Mouse (Mus musculus) midbrain, postnatal 0 days (tissue): Measurements from ENCODE around the gene Macc1. TPM values are rescaled to one million over a fixed set of nuclear protein-coding genes. Genes with fewer than 3 reads are reported as not detected.

Experiments used
- ATAC-seq: fragments of 200-750 bp; cut with Nextera tagmentation; 2 replicates; pipeline ENCODE4 v1.8.0; 2017; ENCODE audit warnings: moderate number of reproducible peaks, mild to moderate bottlenecking, moderate TSS enrichment, moderate library complexity; ENCODE audit not compliant: low FRiP score
- DNase-seq: peaks from one replicate; pipeline ENCODE4 v3.0.0-alpha.2; 2015; ENCODE audit warnings: low spot score
- H3K27ac ChIP-seq: fragments of 300-500 bp; sonication (generic); 2 replicates; pipeline ENCODE4 v1.5.1; 2014; ENCODE audit warnings: low read depth, mild to moderate bottlenecking, low read length, mixed read lengths
- H3K27me3 ChIP-seq: fragments of 300-500 bp; sonication (generic); 2 replicates; pipeline ENCODE4 v1.6.1; 2014; ENCODE audit warnings: low read length, control low read depth, mixed read lengths; ENCODE audit not compliant: insufficient read depth
- H3K36me3 ChIP-seq: fragments of 300-500 bp; sonication (generic); 2 replicates; pipeline ENCODE4 v1.6.1; 2014; ENCODE audit warnings: low read length, control low read depth, mixed read lengths; ENCODE audit not compliant: insufficient read depth
- H3K4me1 ChIP-seq: fragments of 300-500 bp; sonication (generic); 2 replicates; pipeline ENCODE4 v1.6.1; 2014; ENCODE audit warnings: mild to moderate bottlenecking, control low read depth, antibody characterized with exemption, low read length, mixed read lengths; ENCODE audit not compliant: insufficient read depth
- H3K4me2 ChIP-seq: fragments of 300-500 bp; sonication (generic); 2 replicates; pipeline ENCODE4 v1.6.1; 2014; ENCODE audit warnings: low read depth, mild to moderate bottlenecking, low read length, mixed read lengths; ENCODE audit not compliant: poor library complexity, severe bottlenecking
- H3K4me3 ChIP-seq: fragments of 300-500 bp; sonication (generic); 2 replicates; pipeline ENCODE4 v1.5.1; 2014; ENCODE audit warnings: low read depth, mild to moderate bottlenecking, low read length, moderate library complexity
- H3K9ac ChIP-seq: fragments of 300-500 bp; sonication (generic); replicated peaks from 2 replicates; pipeline ENCODE4 v1.6.1; 2014; ENCODE audit warnings: mild to moderate bottlenecking, low read length, moderate library complexity, mixed read lengths; ENCODE audit not compliant: poor library complexity, severe bottlenecking
- H3K9me3 ChIP-seq: fragments of 300-500 bp; sonication (generic); 2 replicates; pipeline ENCODE4 v1.6.1; 2016; ENCODE audit warnings: low read length, control low read depth
- CTCF ChIP-seq: IDR thresholded peaks from 2 replicates; pipeline ENCODE4 v1.5.1; 2016; ENCODE audit warnings: antibody characterized with exemption, mild to moderate bottlenecking
- WGBS: fragments of 180-500 bp; shearing (Covaris S2); extraction: QIAGEN DNeasy Blood & Tissue Kit; methylation state at CpG from one replicate; pipeline ENCODE4 v1.1.7; 2014; 5-methylcytosine and 5-hydroxymethylcytosine counted together
- polyA plus RNA-seq: library from polyadenylated mRNA; unstranded; fragments of >200 nt; fragmentation: Nextera tagmentation; extraction: Ambion mirVana; gene quantifications from 2 replicates; pipeline ENCODE4 v1.2.1, GENCODE M21; 2015
- total RNA-seq: library from RNA; depleted of rRNA; stranded (reverse); fragments of >200 nt; gene quantifications from 2 replicates; pipeline ENCODE4 v1.2.3, GENCODE M21; 2014

Gene Macc1
- total and polyA plus RNA-seq, 2 experiments from 2014 or later = not detected

DNA sequence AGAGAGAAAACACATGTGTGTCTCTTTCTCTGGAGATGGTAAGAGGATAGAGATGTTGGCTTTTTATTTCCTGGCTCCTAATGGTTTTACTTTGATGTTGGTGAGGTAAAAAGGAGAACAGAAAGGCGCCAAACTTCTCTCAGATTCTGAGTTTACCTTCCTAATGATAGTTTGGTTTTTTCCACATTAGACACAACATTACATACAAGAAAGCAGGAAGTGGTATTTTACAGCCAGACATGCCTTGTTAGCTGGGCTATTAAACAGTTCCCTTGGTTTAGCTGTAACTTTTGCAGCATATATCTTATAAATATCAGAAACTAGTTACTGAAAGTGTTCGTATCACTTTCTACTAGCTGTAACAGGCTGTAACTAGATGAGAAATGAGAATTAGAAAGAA, 96.9 kb downstream of the Macc1 start:
- no peaks in the 10 kb centered on the region for H3K4me1 ChIP-seq
- WGBS = 82% methylated on average over 2 of the region's 2 CpGs
- TF ChIP-seq CTCF = no peak
- no peak for ATAC-seq
- no peak overlapping the region for H3K9ac ChIP-seq
- H3K27me3 ChIP-seq = no peaks in the 10 kb centered on the region
- no peaks in the 10 kb centered on the region for H3K9me3 ChIP-seq
- no peak overlapping the region for H3K4me2 ChIP-seq
- DNase-seq = no peak
- H3K4me3 ChIP-seq = no peak overlapping the region
- H3K27ac ChIP-seq = no peak overlapping the region
- H3K36me3 ChIP-seq = no peaks in the 10 kb centered on the region

DNA sequence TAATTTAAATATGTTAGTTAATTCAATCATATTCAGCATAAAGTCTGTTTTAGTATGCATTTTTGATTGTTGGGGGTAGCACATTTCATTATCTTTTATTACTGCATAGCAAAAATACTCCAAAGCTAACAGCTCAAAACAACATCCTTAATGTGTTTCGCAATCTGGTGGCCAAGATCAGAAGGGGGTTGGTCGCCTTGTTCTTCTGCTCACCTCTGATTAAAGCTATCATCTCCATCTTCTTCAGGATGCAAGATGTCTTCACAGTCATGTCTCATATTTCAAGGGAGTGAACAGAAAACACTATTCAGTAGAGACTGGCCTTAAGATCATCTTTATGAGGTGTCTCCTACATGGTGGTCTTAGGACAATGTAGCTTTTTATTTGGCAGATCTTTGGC, 97.9 kb downstream of the Macc1 start:
- no peak overlapping the region for H3K4me2 ChIP-seq
- TF ChIP-seq CTCF = no peak
- no peak overlapping the region for H3K4me3 ChIP-seq
- 88% methylated on average over 2 of the region's 2 CpGs for WGBS
- no peak overlapping the region for H3K27ac ChIP-seq
- no peaks in the 10 kb centered on the region for H3K27me3 ChIP-seq
- no peaks in the 10 kb centered on the region for H3K36me3 ChIP-seq
- H3K4me1 ChIP-seq = no peaks in the 10 kb centered on the region
- no peak for DNase-seq
- no peaks in the 10 kb centered on the region for H3K9me3 ChIP-seq
- H3K9ac ChIP-seq = no peak overlapping the region
- no peak for ATAC-seq

DNA sequence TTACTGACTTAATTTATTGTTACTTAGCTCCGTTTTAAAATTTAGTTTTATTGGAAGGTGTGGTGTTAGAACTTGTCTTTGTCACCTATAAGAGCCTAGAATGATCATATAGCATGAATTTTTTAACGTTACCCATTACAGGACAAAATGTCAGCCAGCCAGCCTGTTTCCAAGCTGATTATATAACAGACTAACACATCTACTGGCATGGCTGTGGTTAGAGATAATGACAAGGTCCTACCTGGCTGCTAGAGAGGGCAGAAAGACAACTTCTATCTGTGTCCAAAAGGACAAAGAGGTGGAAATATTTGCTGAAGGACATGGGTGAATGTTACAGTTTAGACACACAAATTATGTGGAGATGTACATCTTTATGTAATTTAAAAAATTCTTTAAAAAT, 101.8 kb downstream of the Macc1 start:
- WGBS = 92% methylated on average over 2 of the region's 2 CpGs
- no peak for TF ChIP-seq CTCF
- Histone ChIP-seq H3K9me3 (no peaks in the 10 kb centered on the region), H3K4me1 (no peaks in the 10 kb centered on the region), H3K4me3 (no peak overlapping the region), H3K36me3 (no peaks in the 10 kb centered on the region), H3K27me3 (no peaks in the 10 kb centered on the region), H3K27ac (no peak overlapping the region), H3K9ac (no peak overlapping the region), H3K4me2 (no peak overlapping the region)
- ATAC-seq (no peak), DNase-seq (no peak)

DNA sequence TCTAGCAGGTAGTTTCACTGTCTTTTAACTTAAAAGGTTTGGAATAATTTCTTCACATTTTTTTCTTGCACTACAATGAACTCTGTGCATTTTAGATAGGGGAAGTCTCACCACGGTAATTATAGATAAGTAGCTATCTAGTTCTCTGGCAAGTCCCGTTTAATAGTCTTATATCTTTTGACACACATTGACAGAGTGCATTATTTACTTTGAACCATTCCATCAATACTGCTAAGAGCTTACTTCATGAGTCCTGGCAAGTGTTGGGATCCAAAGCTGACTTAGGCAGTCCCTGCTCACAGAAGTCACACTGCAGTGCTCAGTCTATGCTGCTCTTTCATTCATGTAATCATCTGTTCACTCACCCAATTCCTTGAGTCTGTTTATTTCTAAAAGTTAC, 111.7 kb downstream of the Macc1 start:
- 81% methylated on average over 2 of the region's 2 CpGs for WGBS
- DNase-seq (no peak), ATAC-seq (no peak)
- Histone ChIP-seq H3K4me1 (no peaks in the 10 kb centered on the region), H3K27ac (no peak overlapping the region), H3K4me3 (no peak overlapping the region), H3K36me3 (no peaks in the 10 kb centered on the region), H3K9me3 (no peaks in the 10 kb centered on the region), H3K9ac (no peak overlapping the region), H3K27me3 (no peaks in the 10 kb centered on the region), H3K4me2 (no peak overlapping the region)
- TF ChIP-seq CTCF = no peak

DNA sequence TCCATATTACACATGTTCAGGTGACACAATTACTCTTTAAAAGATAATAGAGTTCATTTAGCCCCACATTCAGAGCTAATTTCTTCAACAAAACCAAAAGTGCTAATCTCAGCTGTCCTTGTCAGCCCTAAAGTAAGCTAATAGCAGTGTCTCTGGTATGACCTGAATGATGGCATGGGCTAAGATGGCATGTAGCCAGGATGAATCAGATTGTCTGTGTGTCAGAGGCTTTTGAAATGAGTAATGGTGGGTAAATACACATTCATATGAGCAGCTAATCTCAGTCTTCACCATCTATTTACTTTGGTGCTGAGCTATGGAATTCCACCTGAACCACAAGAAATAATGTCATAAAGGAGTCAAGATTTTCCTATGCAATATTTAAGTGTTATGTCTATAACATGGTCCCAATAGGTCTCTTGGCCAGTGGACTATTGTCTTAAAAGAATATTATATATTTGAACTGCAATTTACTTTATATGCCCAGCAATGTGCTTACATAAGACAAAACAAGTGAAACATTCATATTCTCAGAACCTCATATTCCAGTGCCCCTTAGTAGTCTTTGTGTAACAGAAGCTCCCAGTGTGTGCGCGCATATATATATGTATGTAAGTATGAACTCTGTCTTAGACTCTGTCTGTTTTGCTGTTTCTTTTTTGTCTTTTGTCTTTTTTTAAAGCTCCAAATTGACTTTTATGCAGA, 112.3 kb downstream of the Macc1 start:
- Histone ChIP-seq H3K4me2 (no peak overlapping the region), H3K27ac (no peak overlapping the region), H3K4me3 (no peak overlapping the region), H3K36me3 (no peaks in the 10 kb centered on the region), H3K9me3 (no peaks in the 10 kb centered on the region), H3K27me3 (no peaks in the 10 kb centered on the region), H3K4me1 (no peaks in the 10 kb centered on the region), H3K9ac (no peak overlapping the region)
- WGBS = 97% methylated on average over 2 of the region's 2 CpGs
- DNase-seq (no peak), ATAC-seq (no peak)
- TF ChIP-seq CTCF = no peak

DNA sequence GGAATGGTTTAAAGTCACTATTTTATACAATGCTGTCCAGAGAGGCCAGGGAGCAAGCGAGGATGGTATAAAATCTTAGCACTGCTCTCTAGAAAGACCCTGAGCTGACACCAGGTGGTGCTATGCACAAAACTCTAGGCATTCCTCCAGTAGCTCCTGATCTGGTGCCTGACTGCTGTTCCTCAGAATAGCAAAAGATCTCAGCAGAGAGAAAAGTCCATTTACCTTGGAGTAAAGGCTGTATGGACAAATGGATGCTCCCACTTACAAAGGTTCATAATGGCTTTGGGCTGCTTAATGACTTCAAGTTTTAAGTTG, 112.8 kb downstream of the Macc1 start:
- Histone ChIP-seq H3K4me3 (no peak overlapping the region), H3K27me3 (no peaks in the 10 kb centered on the region), H3K9me3 (no peaks in the 10 kb centered on the region), H3K4me1 (no peaks in the 10 kb centered on the region), H3K9ac (no peak overlapping the region), H3K36me3 (no peaks in the 10 kb centered on the region), H3K27ac (no peak overlapping the region), H3K4me2 (no peak overlapping the region)
- peak; percentile 73; the same call in 1 of the 2 replicates for ATAC-seq
- peak; percentile 78 for DNase-seq
- 68% methylated on average over 1 of the region's 1 CpGs for WGBS
- peak; percentile 80 for TF ChIP-seq CTCF
